Mouse (Mus musculus) MEL (cell line): Measurements from ENCODE around the gene Cmtm7. TPM values are rescaled to one million over a fixed set of nuclear protein-coding genes. Genes with fewer than 3 reads are reported as not detected.

Source experiments
- DNase-seq: peaks from one replicate; pipeline ENCODE4 v3.0.0; 2011; ENCODE audit warnings: low read depth, low spot score
- H3K27ac ChIP-seq: 2 replicates; pipeline ENCODE4 v1.5.1; 2012; ENCODE audit warnings: low read depth, mild to moderate bottlenecking, control low read depth, low read length, moderate library complexity; ENCODE audit not compliant: control insufficient read depth
- H3K27me3 ChIP-seq, 2 experiments: fragments of 150-350 bp in 1 of 2; sonication (generic) in 1 of 2; 2 replicates each; pipeline ENCODE4 v1.6.1; 2012; ENCODE audit warnings: low read length in 2 of 2, mild to moderate bottlenecking in 2 of 2, improper control_type of control experiment in 1 of 2, moderate library complexity in 1 of 2; ENCODE audit not compliant: insufficient read depth in 2 of 2, control insufficient read depth in 1 of 2
- H3K36me3 ChIP-seq, 2 experiments: 2 replicates each; pipeline ENCODE4 v1.6.1; 2012 to 2014; ENCODE audit warnings: low read length in 2 of 2, improper control_type of control experiment in 1 of 2, inconsistent platforms in 1 of 2, mild to moderate bottlenecking in 1 of 2; ENCODE audit not compliant: insufficient read depth in 2 of 2, control insufficient read depth in 1 of 2
- H3K4me1 ChIP-seq, 2 experiments: fragments of 150-350 bp in 1 of 2; sonication (generic) in 1 of 2; 2 replicates each; pipeline ENCODE4 v1.6.1; 2012; ENCODE audit warnings: low read length in 2 of 2, improper control_type of control experiment in 1 of 2, mild to moderate bottlenecking in 1 of 2; ENCODE audit not compliant: insufficient read depth in 2 of 2, control insufficient read depth in 1 of 2
- H3K4me3 ChIP-seq, 2 experiments: fragments of 150-350 bp in 1 of 2; sonication (generic) in 1 of 2; 2 replicates each; pipeline ENCODE4 v1.5.1; 2012; ENCODE audit warnings: low read depth in 2 of 2, low read length in 2 of 2, mild to moderate bottlenecking in 2 of 2, moderate library complexity in 2 of 2, control low read depth in 1 of 2, improper control_type of control experiment in 1 of 2; ENCODE audit not compliant: control insufficient read depth in 1 of 2, insufficient read depth in 1 of 2
- H3K79me2 ChIP-seq: 2 replicates; pipeline ENCODE4 v1.6.1; 2012; ENCODE audit warnings: mild to moderate bottlenecking, low read length, moderate library complexity; ENCODE audit not compliant: control insufficient read depth, poor library complexity, insufficient read depth
- H3K9ac ChIP-seq: 2 replicates; pipeline ENCODE4 v1.6.1; 2012; ENCODE audit warnings: low read depth, mild to moderate bottlenecking, control low read depth, low read length, moderate library complexity; ENCODE audit not compliant: control insufficient read depth, poor library complexity, severe bottlenecking
- H3K9me3 ChIP-seq: fragments of 150-350 bp; sonication (generic); replicated peaks from 2 replicates; pipeline ENCODE4 v1.6.1; 2012; ENCODE audit warnings: mild to moderate bottlenecking, low read length, improper control_type of control experiment, moderate library complexity; ENCODE audit not compliant: insufficient read depth
- CTCF ChIP-seq, 3 experiments: IDR thresholded peaks in 2 of 3; conservative IDR thresholded peaks in 1 of 3; 2 replicates each; pipeline ENCODE4 v1.5.1; 2011 to 2012; ENCODE audit warnings: low read length in 3 of 3, low read depth in 2 of 3, mild to moderate bottlenecking in 2 of 3, improper control_type of control experiment in 1 of 3, inconsistent platforms in 1 of 3, mixed read lengths in 1 of 3, moderate library complexity in 1 of 3; ENCODE audit not compliant: control insufficient read depth in 1 of 3, insufficient read depth in 1 of 3, poor library complexity in 1 of 3, severe bottlenecking in 1 of 3
- ETS1 ChIP-seq: IDR thresholded peaks from 2 replicates; pipeline ENCODE4 v1.6.1; 2012; ENCODE audit warnings: low read depth, mild to moderate bottlenecking, inconsistent platforms, low read length, improper control_type of control experiment, moderate library complexity
- MAX ChIP-seq: IDR thresholded peaks from 2 replicates; pipeline ENCODE4 v1.6.1; 2011; ENCODE audit warnings: low read length, improper control_type of control experiment
- POLR2A ChIP-seq, 2 experiments: IDR thresholded peaks; 2 replicates each; pipeline ENCODE4 v1.6.1; 2011 to 2012; ENCODE audit warnings: low read length in 2 of 2, mild to moderate bottlenecking in 2 of 2, control low read depth in 1 of 2, improper control_type of control experiment in 1 of 2, low read depth in 1 of 2, moderate library complexity in 1 of 2; ENCODE audit not compliant: control insufficient read depth in 1 of 2, insufficient read depth in 1 of 2, poor library complexity in 1 of 2
- POLR2AphosphoS2 ChIP-seq: IDR thresholded peaks from 2 replicates; pipeline ENCODE4 v1.6.1; 2011; ENCODE audit warnings: low read length, improper control_type of control experiment
- POLR2AphosphoS5 ChIP-seq: IDR thresholded peaks from 2 replicates; pipeline ENCODE4 v1.6.1; 2012; ENCODE audit warnings: low read depth, borderline replicate concordance, mild to moderate bottlenecking, inconsistent platforms, low read length, moderate library complexity, mixed read lengths
- RAD21 ChIP-seq: IDR thresholded peaks from 2 replicates; pipeline ENCODE4 v1.6.1; 2011; ENCODE audit warnings: mild to moderate bottlenecking, low read depth, low read length, improper control_type of control experiment
- UBTF ChIP-seq: IDR thresholded peaks from 2 replicates; pipeline ENCODE4 v1.6.1; 2012; ENCODE audit warnings: low read depth, mild to moderate bottlenecking, inconsistent platforms, low read length, improper control_type of control experiment, moderate library complexity, borderline replicate concordance; ENCODE audit not compliant: insufficient read depth
- USF1 ChIP-seq: IDR thresholded peaks from 2 replicates; pipeline ENCODE4 v1.6.1; 2014; ENCODE audit warnings: low read depth, mild to moderate bottlenecking, inconsistent platforms, low read length, improper control_type of control experiment, moderate library complexity
- USF2 ChIP-seq, 2 experiments: IDR thresholded peaks; 2 replicates each; pipeline ENCODE4 v1.6.1; 2011 to 2012; ENCODE audit warnings: improper control_type of control experiment in 2 of 2, low read length in 2 of 2, borderline replicate concordance in 1 of 2, inconsistent platforms in 1 of 2, low read depth in 1 of 2, mild to moderate bottlenecking in 1 of 2; ENCODE audit not compliant: insufficient read depth in 1 of 2
- ZC3H11A ChIP-seq: IDR thresholded peaks from 2 replicates; pipeline ENCODE4 v1.6.1; 2012; ENCODE audit warnings: low read depth, mild to moderate bottlenecking, inconsistent platforms, low read length, improper control_type of control experiment
- polyA plus RNA-seq, 2 experiments: library from polyadenylated mRNA; stranded (reverse) in 1 of 2; unstranded in 1 of 2; fragments of >175 nt in 1 of 2; fragments of >200 nt in 1 of 2; gene quantifications; 2 replicates each; pipeline versions ENCODE4 v1.2.1 to v1.2.4; 2012; ENCODE audit warnings: low replicate concordance in 2 of 2, low read depth in 1 of 2; ENCODE audit not compliant: insufficient read length in 2 of 2, insufficient read depth in 1 of 2, missing spikeins in 1 of 2
- total RNA-seq: library from RNA; depleted of rRNA; stranded (reverse); fragments of 300-350 nt; gene quantifications from 2 replicates; pipeline ENCODE4 v1.2.3, GENCODE M21; 2012

The Cmtm7 gene
- total and polyA plus RNA-seq, 3 experiments: 290 to 545 TPM; not detected in 1

GRCm38 (mm10) chr9:114770224-114770623 is 11.4 kb downstream of the Cmtm7 start:
- Histone ChIP-seq H3K79me2 (peaks cover 22% of the 10 kb centered on the region), H3K27me3 (no peaks in the 10 kb centered on the region), H3K9me3 (no peaks in the 10 kb centered on the region), H3K4me1 (no peaks in the 10 kb centered on the region)
- peak; percentile 25 for DNase-seq
- no peak for TF ChIP-seq ZC3H11A
- TF ChIP-seq POLR2AphosphoS2: 0 out of 2 replicates have a peak, but pooled peaks have one; percentile 35
- TF ChIP-seq, all 39 proteins: peak for 1
- Histone ChIP-seq H3K27ac (no peak overlapping the region), H3K36me3 (peaks cover 2 to 24% of the 10 kb centered on the region in 2 experiments; a peak in 3 of 4 replicates), H3K9ac (no peak overlapping the region), H3K4me3 (no peak overlapping the region)

- TF ChIP-seq USF1 (no peak), POLR2AphosphoS2 (no peak), ETS1 (no peak), RAD21 (no peak), USF2 (IDR thresholded peaks at IDR 0.05; ENCODE audit: borderline replicate concordance in 1 of 2, insufficient read depth in 1 of 2, low read depth in 1 of 2, low read length in 2 of 2) (no peak), CTCF (IDR thresholded peaks at IDR 0.05 in 2 of 3, conservative IDR thresholded peaks at IDR 0.05 in 1 of 3; ENCODE audit: control insufficient read depth in 1 of 3, insufficient read depth in 1 of 3, low read depth in 2 of 3, low read length in 3 of 3, poor library complexity in 1 of 3, severe bottlenecking in 1 of 3) (no peak), POLR2AphosphoS5 (no peak), POLR2A (IDR thresholded peaks at IDR 0.05; ENCODE audit: control insufficient read depth in 1 of 2, insufficient read depth in 1 of 2, low read depth in 1 of 2, low read length in 2 of 2, poor library complexity in 1 of 2) (peak in 1 of 2 experiments; percentile 30; a peak in 1 of 4 replicates), UBTF (no peak)
- peaks cover 8% of the 10 kb centered on the region; the same call in 1 of the 2 replicates for H3K79me2 ChIP-seq
- H3K9me3 ChIP-seq: no peaks in the 10 kb centered on the region
- H3K4me1 ChIP-seq: no peaks in the 10 kb centered on the region
- no peak for DNase-seq
- no peak overlapping the region for H3K27ac ChIP-seq
- no peak overlapping the region for H3K9ac ChIP-seq
- H3K4me3 ChIP-seq: no peak overlapping the region
- H3K27me3 ChIP-seq: no peaks in the 10 kb centered on the region
- peaks cover 0 to 28% of the 10 kb centered on the region in 2 experiments; a peak in 2 of 4 replicates for H3K36me3 ChIP-seq
Measured at GRCm38 (mm10) chr9:114768066-114768465, 13.6 kb downstream of the Cmtm7 start.

- H3K9me3 ChIP-seq: no peaks in the 10 kb centered on the region
- H3K36me3 ChIP-seq: peaks cover 0 to 26% of the 10 kb centered on the region in 2 experiments; a peak in 2 of 4 replicates
- H3K4me1 ChIP-seq: no peaks in the 10 kb centered on the region
- no peaks in the 10 kb centered on the region for H3K27me3 ChIP-seq
- peaks cover 8% of the 10 kb centered on the region; the same call in 1 of the 2 replicates for H3K79me2 ChIP-seq
- H3K4me3 ChIP-seq: no peak overlapping the region
- no peak overlapping the region for H3K9ac ChIP-seq
- DNase-seq: no peak
- TF ChIP-seq POLR2A (IDR thresholded peaks at IDR 0.05; ENCODE audit: control insufficient read depth in 1 of 2, insufficient read depth in 1 of 2, low read depth in 1 of 2, low read length in 2 of 2, poor library complexity in 1 of 2) (peak in 1 of 2 experiments; percentile 19; a peak in 1 of 4 replicates), MAX (no peak)
- no peak overlapping the region for H3K27ac ChIP-seq
Measured at GRCm38 (mm10) chr9:114767507-114767906, 14.1 kb downstream of the Cmtm7 start.
